Mouse (Mus musculus) cerebellum, adult 2 months (tissue): ENCODE data around the gene Zmat5.

Experiments used
- CTCF ChIP-seq: fragments of 200-500 bp; IDR thresholded peaks from 2 replicates; pipeline ENCODE4 v1.5.1; 2011; ENCODE audit warnings: low read depth, mild to moderate bottlenecking, control low read depth, low read length, moderate library complexity, borderline replicate concordance; ENCODE audit not compliant: insufficient read depth
- POLR2A ChIP-seq: fragments of 200-500 bp; IDR thresholded peaks from 2 replicates; pipeline ENCODE4 v1.6.1; 2011; ENCODE audit warnings: low read length, control low read depth, borderline replicate concordance; ENCODE audit not compliant: insufficient read depth

DNA sequence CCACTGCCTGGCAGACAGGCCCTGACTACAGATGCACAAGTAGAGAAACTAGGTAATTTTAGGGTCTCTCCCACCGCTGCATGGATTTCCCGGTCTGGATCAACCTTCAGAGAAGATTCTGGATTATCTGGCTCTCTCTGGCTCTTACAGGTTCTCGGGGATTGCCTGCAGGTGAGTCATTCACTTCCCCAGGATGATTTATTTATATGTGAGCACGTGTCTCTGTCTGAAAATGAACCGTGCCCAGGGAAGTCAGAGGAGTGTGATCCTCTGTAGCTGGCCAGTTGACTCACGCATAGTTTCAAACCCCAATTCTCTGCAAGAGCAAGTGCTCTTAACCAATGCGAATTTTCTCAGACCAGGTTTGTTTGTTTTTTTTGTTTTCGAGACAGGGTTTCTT lies 3.8 kb upstream of the Zmat5 start:
- TF ChIP-seq POLR2A, result no peak
- no peak for TF ChIP-seq CTCF
